Mouse (Mus musculus) lung, postnatal 25 days (tissue): ENCODE data around the gene Poldip2.
"Not testable (repeated sequence)": the region's sequence is repeated elsewhere in the genome, so short reads cannot be mapped to it uniquely, and the experiment has no call there.

Source experiments
- DNase-seq: peaks from one replicate; pipeline ENCODE4 v3.0.0; 2022; ENCODE audit warnings: low spot score

The Poldip2 gene

GRCm38 (mm10) chr11:78501529-78501928 is 10.5 kb upstream of the Poldip2 start:
- DNase-seq: no peak

- no peak for DNase-seq
Observed at GRCm38 (mm10) chr11:78502909-78503650, 8.9 kb upstream of the Poldip2 start, which contains the start of gene Sebox. Sebox (plus strand) TSS chr11:78503447.

GRCm38 (mm10) chr11:78505430-78505829 is 6.6 kb upstream of the Poldip2 start:
- no peak for DNase-seq

GRCm38 (mm10) chr11:78509148-78509547 is 2.8 kb upstream of the Poldip2 start:
- no peak for DNase-seq

- DNase-seq: no peak
Observed at GRCm38 (mm10) chr11:78513106-78513790, 1.3 kb downstream of the Poldip2 start.

GRCm38 (mm10) chr11:78515549-78516325 is 3.7 kb downstream of the Poldip2 start:
- no peak for DNase-seq

GRCm38 (mm10) chr11:78518931-78519330 is 6.9 kb downstream of the Poldip2 start:
- no peak for DNase-seq

GRCm38 (mm10) chr11:78521880-78522279 is 9.9 kb downstream of the Poldip2 start:
- DNase-seq: no peak

- peak; percentile 66 for DNase-seq
Observed at GRCm38 (mm10) chr11:78522481-78522997, 10.5 kb downstream of the Poldip2 start.

- DNase-seq: peak; percentile 70
Observed at GRCm38 (mm10) chr11:78523241-78523955, 11.4 kb downstream of the Poldip2 start.

- peak; percentile 59 for DNase-seq
Observed at GRCm38 (mm10) chr11:78524838-78525237, 12.8 kb downstream of the Poldip2 start.

GRCm38 (mm10) chr11:78528714-78529113 is 16.7 kb downstream of the Poldip2 start:
- no peak for DNase-seq

GRCm38 (mm10) chr11:78530001-78530400 is 18.0 kb downstream of the Poldip2 start:
- DNase-seq: no peak

- DNase-seq: peak; percentile 43
Observed at GRCm38 (mm10) chr11:78531046-78531445, 19.1 kb downstream of the Poldip2 start.

GRCm38 (mm10) chr11:78531515-78531914 is 19.5 kb downstream of the Poldip2 start:
- DNase-seq: not testable (repeated sequence)

- no peak for DNase-seq
Observed at GRCm38 (mm10) chr11:78534516-78534915, 22.5 kb downstream of the Poldip2 start.

GRCm38 (mm10) chr11:78535376-78536079 is 23.5 kb downstream of the Poldip2 start:
- peak; percentile 84 for DNase-seq

- peak; percentile 100 for DNase-seq
Observed at GRCm38 (mm10) chr11:78536080-78536689, 24.2 kb downstream of the Poldip2 start, which contains the start of the genes Tnfaip1 and Ift20. Tnfaip1 (minus strand) TSS chr11:78536332. Ift20 (plus strand) TSS chr11:78536361.

- DNase-seq: no peak
Observed at GRCm38 (mm10) chr11:78536690-78537084, 24.7 kb downstream of the Poldip2 start.

GRCm38 (mm10) chr11:78540358-78540757 is 28.4 kb downstream of the Poldip2 start:
- DNase-seq: peak; percentile 60
